Mouse (Mus musculus) granulocyte monocyte progenitor cell, adult 5-6 weeks (primary cell): ENCODE results near the gene Ccdc144b. TPM values are rescaled to one million over a fixed set of nuclear protein-coding genes. Genes with fewer than 3 reads are reported as not detected.
A peak's percentile ranks its signal among the peaks of the same experiment; 100 is the strongest.

Experiments
- ATAC-seq: replicated peaks from 2 replicates; pipeline ENCODE4 v1.8.0; 2016; ENCODE audit warnings: mild to moderate bottlenecking, moderate TSS enrichment, inconsistent platforms; ENCODE audit not compliant: poor library complexity, severe bottlenecking
- total RNA-seq, 2 experiments: library from RNA; stranded (forward) in 1 of 2; stranded (reverse) in 1 of 2; fragments of 200-712, 200-1000 nt in 1 of 2; fragments of >200 nt in 1 of 2; fragmentation: Nextera tagmentation in 1 of 2; gene quantifications; 2 replicates each; pipeline ENCODE4 v1.2.3; 2014 to 2017

Gene Ccdc144b
- total RNA-seq, 2 experiments from 2014 or later: not detected

DNA sequence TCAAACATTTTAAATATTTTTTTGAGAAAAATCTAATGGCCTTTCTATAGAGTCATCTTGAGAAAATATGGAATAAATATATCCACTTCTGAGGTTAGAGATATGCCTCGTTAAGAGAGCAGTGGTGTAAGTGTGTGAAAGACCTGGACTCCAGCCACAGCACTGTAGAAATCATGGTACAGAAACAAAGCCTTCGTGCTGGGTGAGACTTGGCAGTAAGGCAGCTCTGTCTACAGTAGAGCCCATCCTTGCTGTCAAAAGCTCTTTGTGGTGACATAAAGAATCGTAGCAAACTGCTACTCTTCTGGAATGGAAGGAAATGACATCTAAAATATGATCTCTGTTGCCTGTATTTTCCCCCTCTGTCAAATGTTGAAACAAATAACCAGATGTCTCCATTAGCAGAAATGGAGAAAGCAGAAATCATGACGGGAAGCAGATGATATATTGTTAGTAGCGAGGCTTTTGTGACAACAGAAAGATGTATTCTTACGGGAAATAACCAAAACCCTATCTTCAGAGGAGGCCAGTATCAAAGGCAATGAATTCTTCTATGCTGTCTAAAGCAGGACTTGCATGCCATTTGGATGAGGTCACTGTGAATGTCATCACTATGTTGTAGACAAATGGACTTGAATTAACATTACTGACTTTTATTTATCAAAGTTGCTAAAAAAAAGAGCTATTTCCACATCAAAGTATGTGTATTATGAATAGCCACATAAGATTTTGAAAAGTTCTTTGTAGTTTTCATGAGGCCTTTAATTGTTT lies 21.4 kb downstream of the Ccdc144b start:
- no peak for ATAC-seq

DNA sequence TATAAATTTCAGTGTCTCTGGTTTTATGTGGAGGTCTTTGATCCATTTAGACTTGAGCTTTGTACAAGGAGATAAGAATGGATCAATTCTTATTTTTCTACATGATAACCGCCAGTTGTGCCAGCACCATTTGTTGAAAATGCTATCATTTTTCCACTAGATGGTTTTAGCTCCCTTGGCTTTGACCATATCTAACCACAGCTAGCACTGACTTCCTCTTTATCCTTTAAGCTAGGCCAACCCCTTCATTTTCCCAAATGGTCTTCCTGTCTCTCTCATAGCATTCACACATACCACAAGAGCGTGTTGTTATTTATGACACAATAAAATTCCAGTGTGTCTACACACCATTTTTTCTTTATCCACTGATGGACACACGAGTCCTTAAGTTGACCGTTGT lies 23.4 kb downstream of the Ccdc144b start:
- peak; percentile 35; the same call in 1 of the 2 replicates for ATAC-seq

DNA sequence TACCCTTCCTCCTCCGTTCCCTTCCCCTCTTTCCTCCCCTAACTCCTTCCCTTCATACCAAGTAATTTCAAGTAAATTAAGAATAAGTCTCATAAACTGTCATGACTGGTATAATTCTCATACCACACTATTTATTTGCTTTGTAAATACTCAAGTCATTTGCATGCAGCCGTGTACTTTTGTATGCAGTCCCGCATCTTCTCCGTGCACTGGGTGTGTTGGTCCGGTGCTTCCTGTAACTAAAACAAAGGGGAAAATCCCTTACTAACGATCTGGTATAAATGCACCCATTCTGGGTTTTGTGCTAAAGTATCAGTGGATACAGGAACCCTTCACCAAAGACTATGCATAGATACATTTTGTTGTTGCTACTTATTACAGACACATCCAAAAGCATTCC lies 27.6 kb downstream of the Ccdc144b start:
- no peak for ATAC-seq

DNA sequence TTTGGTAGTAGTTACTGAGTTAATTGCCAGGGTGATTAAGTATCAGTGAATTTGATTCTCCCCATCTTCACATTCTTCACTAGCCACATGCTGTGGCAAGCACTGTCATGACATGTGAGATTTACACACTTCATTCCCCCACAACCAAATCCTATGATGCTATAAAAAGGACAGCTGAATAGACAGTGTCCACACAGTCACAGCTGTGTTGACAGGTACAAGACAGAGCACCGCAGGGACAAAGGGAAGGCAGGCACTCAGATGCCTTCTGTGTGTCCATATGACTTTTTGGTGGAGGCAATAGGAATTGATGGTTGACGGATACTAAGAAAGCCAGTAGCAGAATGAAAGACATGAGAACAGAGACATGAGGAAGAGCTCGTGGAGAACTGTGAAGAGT lies 42.1 kb downstream of the Ccdc144b start:
- no peak for ATAC-seq

DNA sequence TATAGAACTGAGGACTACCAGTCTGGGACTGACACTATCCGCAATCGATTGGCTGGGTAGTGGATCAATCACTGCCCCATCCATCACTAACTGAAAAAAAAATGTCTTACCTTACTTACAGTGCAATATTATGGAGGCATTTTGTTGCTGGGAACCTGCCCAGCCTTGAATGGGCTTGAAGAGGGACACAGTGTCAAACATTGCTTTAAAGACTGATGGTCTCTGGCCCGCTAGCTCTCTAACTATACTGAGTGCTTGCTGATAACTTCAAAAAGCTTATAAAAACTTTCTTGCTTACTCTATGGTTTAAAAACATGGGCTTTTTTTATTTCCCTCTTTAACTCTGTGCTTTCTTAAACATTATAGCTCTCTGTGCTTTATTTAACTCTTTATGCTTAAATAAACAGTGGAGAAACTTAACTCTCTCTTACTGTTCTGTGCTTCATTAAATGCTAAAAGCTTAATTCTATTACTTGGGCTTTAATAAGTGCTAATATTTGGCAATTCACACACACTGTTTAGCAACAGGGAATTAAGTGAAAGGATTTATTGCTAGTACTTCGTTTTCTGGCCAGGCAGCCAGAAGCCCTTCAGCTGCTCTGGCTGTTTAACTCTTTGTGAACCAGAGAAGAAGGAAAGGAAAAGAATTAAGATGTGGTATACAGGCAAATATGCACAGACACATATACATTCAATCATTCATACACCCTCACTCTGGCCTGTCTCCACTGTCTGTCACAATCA lies 44.8 kb downstream of the Ccdc144b start:
- ATAC-seq: no peak

DNA sequence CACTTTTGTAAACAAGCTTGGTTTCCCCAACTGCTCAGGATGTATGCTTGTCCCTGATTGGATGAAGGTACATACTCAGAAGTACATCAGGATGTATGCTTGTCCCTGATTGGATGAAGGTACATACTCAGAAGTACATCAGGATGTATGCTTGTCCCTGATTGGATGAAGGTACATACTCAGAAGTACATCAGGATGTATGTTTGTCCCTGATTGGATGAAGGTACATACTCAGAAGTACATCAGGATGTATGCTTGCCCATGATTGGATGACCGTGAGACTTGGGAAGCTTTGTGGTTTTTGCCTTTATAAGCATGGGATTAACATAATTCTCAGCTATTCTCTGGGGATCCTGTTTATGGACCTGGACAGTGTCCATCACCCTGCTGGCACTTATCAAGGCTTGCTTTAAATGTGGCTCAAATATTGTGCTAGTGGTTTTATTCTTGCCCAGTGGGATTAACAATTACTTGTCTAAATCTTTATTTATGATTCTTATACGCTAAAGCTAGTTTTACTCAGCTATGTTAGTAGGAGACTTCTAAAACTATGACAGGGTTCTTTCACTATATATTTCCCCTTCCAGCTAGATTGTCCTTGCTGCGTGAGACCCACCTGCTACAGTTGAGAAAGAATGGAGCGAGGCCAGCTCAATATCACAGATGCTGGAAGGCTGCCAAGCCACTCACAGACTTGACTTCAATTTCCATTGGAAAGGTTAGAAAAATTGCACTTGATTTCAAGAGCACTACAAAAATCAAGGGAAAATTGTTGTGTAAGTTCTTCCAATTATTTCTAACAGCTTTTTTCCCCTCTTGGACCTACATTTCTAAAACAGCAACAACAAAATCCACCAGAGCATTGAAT lies 49.1 kb downstream of the Ccdc144b start:
- no peak for ATAC-seq

DNA sequence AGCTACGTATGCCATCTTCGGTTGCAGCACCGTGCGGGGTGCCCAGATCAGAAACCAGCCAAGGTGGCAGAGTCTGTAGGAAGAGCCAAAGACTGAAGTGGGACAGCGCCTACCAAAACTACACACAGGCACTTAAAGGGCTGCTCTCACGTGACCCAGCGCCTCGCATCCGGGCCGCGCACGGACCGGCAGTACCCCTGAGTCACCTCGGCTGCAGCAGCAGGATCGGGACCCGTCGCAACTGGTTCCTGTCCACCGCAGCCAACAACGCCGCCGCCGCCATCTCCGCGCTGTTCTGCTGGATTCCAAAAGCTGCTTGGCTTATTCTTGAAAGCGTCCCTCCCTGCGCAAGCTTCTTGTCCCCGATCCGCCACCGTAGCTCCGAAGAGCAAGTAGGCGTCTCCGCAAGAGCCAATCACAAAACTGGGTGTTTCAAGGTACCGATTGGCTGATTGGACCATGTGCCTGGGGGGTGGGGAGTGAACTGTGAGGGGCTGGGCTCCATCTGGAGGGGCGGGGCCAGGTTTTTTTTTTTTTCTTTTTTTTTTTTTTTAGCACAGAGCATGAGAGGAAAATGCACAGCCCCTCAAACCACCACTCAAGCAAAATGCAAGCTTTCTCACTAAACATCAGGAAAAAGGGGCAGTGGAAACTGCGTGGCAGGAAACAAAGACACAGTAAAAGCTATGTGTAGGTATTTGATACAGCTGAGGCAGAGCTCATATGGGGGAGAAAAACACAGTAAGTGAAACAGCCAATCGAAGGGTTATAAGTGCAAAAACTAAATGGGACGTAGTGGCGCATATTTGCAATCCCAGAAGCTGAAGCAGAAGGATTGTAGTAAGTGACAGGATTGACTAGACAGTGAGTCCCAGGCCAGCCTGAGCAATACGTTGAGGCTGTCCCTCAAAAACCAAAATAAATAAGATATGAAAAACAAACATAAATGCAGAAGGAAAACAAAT lies 52.8 kb downstream of the Ccdc144b start, which contains the start of gene Mccc1:
Mccc1 (minus strand) TSS at position 404 of the 965 bp plus-strand sequence.
- ATAC-seq: peak; percentile 100

DNA sequence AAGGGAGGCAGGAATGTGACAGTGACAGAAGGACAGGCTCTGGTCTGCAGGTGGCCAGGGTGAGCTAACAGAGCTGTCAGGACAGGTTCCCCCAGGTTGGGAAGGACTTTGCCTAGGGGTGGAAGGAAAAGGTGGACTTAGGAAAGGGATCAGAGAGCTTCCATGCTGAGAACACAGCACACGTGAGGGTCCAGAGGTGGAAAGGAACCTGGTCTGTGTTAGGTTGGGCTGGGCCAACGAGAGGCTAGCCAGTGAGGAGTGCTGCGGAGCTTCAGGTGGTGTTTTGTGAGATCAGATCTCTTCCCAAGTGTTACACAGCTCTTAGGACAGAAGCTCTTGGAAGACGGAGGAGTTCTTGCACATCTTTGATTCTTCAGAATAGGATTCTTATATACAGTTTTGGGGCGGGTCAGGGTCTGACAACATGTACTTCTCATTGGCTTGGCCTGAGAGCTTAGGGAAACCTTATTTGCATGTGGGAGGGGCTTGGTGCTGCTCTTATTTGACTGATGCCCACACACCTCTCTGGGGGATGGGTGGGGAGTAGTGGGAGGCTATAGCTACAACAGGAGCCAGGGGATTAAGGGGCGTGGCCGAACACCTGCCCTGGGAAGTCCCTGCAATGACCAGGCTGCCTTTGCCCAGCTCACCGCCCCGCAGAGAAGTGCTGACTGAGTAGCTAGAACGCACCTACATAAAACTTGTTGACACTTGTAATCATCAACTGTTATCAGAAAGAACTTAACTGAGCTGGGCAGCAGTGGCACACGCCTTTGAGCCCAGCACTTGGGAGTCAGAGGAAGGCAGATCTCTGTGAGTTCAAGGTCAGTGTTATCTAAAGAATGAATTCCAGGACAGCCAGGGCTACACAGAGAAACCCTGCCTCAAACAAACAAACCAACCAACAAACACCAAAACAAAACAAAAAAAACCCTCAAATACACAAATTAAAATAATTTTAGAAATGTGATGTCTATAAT lies 58.5 kb downstream of the Ccdc144b start:
- ATAC-seq: no peak

DNA sequence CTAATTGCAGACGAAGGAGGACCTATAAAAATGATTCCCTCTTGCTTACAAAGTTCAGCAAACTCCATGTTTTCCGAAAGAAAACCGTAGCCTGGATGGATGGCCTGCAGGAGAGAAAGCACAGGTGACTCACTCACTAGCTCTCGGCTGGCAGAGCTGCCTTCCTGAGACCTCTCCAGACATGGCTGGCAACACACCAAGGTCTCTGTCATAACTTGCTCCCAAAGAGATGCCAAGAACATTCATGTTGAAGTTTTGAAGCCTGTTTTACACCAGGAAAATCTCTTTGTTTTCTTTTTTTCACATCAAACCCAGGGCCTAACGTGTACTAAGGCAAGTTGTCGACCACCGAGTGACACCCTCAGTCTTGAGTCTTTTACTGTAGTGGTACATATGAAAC lies 62.6 kb downstream of the Ccdc144b start:
- no peak for ATAC-seq

DNA sequence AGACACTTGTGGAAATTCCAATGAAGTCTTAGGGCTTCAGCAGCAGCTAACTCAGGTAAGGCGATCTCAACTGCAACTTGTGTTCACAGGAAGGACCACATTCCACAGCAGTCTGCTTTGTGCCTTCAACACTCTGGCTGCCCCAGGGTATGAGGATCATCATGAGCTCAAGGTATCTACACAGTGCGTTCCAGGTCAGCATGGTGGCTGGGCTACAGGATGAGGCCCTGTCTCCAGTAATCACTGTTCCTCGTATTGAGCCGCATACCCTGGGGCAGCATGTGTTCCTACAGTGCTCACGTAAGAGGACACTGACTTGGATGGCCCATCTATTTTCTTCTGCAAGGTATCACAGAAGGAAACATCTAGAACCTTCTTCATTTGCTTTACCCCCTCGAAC lies 65.3 kb downstream of the Ccdc144b start:
- no peak for ATAC-seq

DNA sequence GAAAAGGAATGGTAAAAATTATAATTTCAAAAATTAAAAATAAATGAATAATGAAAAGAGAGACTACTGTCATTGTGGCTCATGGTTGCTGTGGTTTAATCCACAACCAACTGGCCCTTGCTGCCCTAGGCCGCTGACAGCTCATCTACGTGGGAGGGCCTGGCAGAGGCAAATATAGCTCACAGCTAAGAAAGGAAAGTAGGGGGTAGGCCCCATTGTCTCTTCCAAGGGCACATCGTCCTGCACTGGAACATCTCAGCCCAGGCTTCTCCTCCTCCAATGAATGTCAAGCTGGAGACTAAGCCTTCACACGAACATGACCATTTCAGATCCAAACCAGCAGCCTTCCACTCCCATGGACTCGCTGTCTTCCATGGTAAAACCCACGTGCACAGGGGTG lies 67.1 kb downstream of the Ccdc144b start:
- ATAC-seq: no peak

DNA sequence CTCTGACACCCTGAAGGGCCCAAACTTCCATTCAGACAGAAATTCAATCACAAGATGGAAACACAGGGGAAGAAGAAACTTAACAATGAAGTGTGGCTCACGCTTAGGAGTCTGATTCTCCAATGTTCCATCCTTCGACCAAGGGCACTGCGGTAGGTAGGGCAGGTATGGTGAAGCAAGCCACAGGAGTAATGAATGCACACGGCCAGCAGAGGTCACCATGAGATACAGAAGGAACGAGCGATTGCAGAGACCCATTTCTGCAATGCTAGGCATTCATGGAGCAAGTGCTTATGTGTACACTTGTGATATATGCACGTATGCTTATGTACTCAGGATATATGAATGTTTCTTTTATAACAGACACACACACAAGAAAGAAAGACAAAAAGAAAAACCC lies 79.8 kb downstream of the Ccdc144b start:
- peak; percentile 80 for ATAC-seq

DNA sequence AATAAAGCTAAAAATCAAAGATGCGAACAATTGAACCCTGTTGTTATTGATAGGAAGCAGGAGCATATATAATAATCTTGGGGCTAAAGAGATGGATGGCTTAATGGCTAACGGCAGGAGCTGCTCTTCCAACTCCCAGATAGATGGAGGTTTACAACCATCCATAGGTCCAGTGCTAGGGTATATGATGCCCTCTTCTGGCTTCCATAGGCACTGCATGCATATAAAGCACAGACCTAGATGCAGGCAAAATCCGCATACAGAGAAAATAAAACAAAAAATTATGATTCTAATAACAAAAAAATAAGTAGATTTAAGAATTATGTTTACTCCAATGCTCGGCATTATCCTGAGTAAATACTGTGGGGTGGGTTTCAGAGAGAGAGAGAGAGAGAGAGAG lies 80.4 kb downstream of the Ccdc144b start:
- ATAC-seq: peak; percentile 80

DNA sequence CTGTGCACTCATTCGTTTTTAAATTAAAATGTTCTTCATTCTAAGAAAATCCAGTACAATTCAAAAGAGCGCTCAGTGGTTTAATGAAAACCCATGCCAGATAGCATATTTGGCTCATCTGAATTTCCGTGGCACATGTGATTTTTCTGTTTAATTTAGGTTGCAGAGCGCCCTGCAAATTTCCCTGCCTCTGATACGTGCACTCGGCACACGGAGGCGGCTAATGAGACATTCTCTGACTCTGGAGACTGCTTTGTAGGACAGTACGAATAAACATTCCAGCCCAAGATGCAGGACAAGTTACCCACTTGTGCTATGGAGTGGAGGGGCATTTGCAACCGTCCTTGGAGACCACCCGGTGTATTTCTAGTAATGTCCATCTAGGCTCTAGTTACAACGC lies 82.2 kb downstream of the Ccdc144b start:
- ATAC-seq: no peak

DNA sequence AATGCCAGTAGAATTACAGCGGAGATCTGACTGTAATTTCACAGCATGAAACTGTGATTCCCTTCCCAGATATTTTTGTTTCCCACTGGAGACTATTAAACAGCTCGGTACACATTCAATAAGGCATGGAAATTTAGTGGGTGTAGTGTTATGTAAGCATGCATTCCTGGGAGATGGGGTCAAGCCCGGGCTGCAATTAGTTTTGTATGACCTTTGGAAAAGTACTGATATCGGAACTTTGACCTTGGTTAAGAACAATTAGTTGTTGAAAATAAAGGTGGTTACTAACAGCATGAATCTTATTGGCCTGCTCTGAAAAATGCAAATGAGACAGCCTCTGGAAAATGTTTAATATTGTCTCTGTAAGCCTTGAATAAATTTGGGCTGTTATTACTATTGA lies 82.9 kb downstream of the Ccdc144b start:
- no peak for ATAC-seq

DNA sequence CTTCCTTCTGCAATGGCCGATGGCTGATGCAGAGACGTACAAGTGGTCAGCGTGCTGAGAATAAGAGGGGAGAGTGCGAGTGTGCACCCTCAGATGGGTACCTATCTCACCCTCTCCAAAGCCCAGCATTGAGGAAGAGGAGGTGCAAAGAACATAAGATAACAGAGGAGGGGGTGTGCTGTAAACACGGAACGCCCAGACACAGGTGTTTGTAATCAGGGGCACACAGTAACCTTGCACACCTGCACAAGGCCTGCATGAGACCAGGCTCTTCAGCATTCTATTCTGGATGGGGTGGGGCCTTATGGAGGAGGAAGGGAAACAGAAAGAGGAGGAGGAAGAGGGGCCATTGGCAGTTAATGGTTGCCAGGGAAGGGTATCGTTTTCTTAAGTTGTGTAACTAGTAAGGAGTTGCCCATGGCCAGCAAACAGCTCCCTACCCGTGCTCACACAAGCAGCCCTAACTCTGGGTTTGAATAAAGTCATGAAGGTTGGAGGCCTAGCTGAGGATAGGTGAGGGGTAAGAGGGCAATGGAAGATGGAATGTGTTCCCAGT lies 85.9 kb downstream of the Ccdc144b start:
- ATAC-seq: peak; percentile 77

DNA sequence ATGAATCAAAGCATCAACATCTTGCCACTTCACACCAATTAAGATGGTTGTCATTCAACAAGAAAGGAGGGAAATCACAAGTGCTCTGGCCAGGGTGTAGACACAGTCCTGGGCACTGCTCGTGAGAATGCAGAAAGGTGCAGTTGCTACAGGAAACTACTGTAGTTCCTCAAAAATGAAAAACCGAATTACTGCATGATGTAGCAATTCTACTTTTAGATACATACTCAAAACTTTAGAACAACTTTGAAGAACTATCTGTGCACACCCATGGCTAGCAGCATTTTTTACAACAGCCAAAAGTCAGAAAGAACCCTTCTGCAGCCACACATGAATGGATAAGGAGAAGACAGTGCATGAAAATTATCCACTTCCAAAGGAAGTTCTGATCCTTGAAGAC lies 86.9 kb downstream of the Ccdc144b start:
- ATAC-seq: peak; percentile 69

DNA sequence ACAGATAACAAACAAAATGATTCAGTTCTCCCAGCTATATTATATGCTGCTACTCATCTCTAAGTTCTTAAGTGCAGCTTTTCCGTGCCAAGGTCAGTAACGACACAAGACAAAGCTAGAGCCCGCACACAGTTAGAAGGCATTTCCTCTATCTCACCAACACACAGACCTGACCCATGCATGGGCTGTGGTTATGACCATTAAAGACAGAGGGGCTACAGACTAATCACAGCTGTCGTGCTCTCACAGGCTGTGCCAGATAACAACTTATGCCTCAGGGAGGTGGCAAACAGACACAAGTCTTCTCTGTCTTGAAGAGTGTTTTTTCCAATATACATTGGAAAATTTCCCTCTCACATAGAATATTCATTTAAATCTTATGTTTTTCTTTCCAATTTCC lies 88.4 kb downstream of the Ccdc144b start:
- peak; percentile 26 for ATAC-seq
